Mouse (Mus musculus) midbrain, embryonic 15.5 days (tissue): ENCODE results near the gene Macc1. TPM values are rescaled to one million over a fixed set of nuclear protein-coding genes. Genes with fewer than 3 reads are reported as not detected.

Experiments used
- ATAC-seq: fragments of 200-750 bp; cut with Nextera tagmentation; replicated peaks from 2 replicates; pipeline ENCODE4 v1.8.0; 2017; ENCODE audit warnings: moderate TSS enrichment
- H3K27ac ChIP-seq: fragments of 300-500 bp; sonication (generic); 2 replicates; pipeline ENCODE4 v1.5.1; 2015; ENCODE audit warnings: mild to moderate bottlenecking, inconsistent platforms
- H3K27me3 ChIP-seq: fragments of 300-500 bp; sonication (generic); replicated peaks from 2 replicates; pipeline ENCODE4 v1.6.1; 2015; ENCODE audit warnings: inconsistent platforms
- H3K36me3 ChIP-seq: fragments of 300-500 bp; sonication (generic); replicated peaks from 2 replicates; pipeline ENCODE4 v1.6.1; 2015; ENCODE audit warnings: inconsistent platforms
- H3K4me1 ChIP-seq: fragments of 300-500 bp; sonication (generic); 2 replicates; pipeline ENCODE4 v1.6.1; 2015; ENCODE audit warnings: inconsistent platforms
- H3K4me2 ChIP-seq: fragments of 300-500 bp; sonication (generic); 2 replicates; pipeline ENCODE4 v1.6.1; 2015; ENCODE audit warnings: inconsistent platforms, mild to moderate bottlenecking, moderate library complexity
- H3K4me3 ChIP-seq: fragments of 300-500 bp; sonication (generic); 2 replicates; pipeline ENCODE4 v1.5.1; 2015; ENCODE audit warnings: mild to moderate bottlenecking, inconsistent platforms
- H3K9ac ChIP-seq: fragments of 300-500 bp; sonication (generic); 2 replicates; pipeline ENCODE4 v1.6.1; 2015; ENCODE audit warnings: mild to moderate bottlenecking, inconsistent platforms
- H3K9me3 ChIP-seq: fragments of 300-500 bp; sonication (generic); 2 replicates; pipeline ENCODE4 v1.6.1; 2016; ENCODE audit warnings: inconsistent platforms
- WGBS: fragments of 180-500 bp; shearing (Covaris S2); methylation state at CpG from one replicate; pipeline ENCODE4 v1.1.7; 2015; ENCODE audit warnings: mixed read lengths; 5-methylcytosine and 5-hydroxymethylcytosine counted together
- polyA plus RNA-seq: library from polyadenylated mRNA; unstranded; fragments of >200 nt; fragmentation: Nextera tagmentation; extraction: Ambion mirVana; gene quantifications from 2 replicates; pipeline ENCODE4 v1.2.1, GENCODE M21; 2015

The Macc1 gene
- polyA plus RNA-seq: 0.04 TPM in 1 of 2 replicates, not detected in the other

- H3K4me1 ChIP-seq: no peaks in the 10 kb centered on the region
- no peak for ATAC-seq
- no peaks in the 10 kb centered on the region for H3K9me3 ChIP-seq
- H3K4me2 ChIP-seq: no peak within 1 kb of the TSS
- no peaks in the 10 kb centered on the region for H3K36me3 ChIP-seq
- no peak within 1 kb of the TSS for H3K9ac ChIP-seq
- no peak within 1 kb of the TSS for H3K4me3 ChIP-seq
- no peaks in the 10 kb centered on the region for H3K27me3 ChIP-seq
- H3K27ac ChIP-seq: no peak within 1 kb of the TSS
Observed at GRCm38 (mm10) chr12:119313970-119314369, at the start of gene Macc1. TSS of gene Macc1 (plus strand) at chr12:119314270.

- no peaks in the 10 kb centered on the region for H3K9me3 ChIP-seq
- no peaks in the 10 kb centered on the region for H3K4me1 ChIP-seq
- H3K4me3 ChIP-seq: no peak overlapping the region
- no peak for ATAC-seq
- no peak overlapping the region for H3K4me2 ChIP-seq
- no peaks in the 10 kb centered on the region for H3K36me3 ChIP-seq
- no peak overlapping the region for H3K9ac ChIP-seq
- WGBS: 94% methylated on average over 3 of the region's 3 CpGs
- no peak overlapping the region for H3K27ac ChIP-seq
- H3K27me3 ChIP-seq: no peaks in the 10 kb centered on the region
Observed at GRCm38 (mm10) chr12:119264506-119264905, 49.6 kb upstream of the Macc1 start.

GRCm38 (mm10) chr12:119268723-119269122, 45.3 kb upstream of the Macc1 start:
- no peak overlapping the region for H3K27ac ChIP-seq
- 82% methylated on average over 1 of the region's 1 CpGs for WGBS
- no peak overlapping the region for H3K4me3 ChIP-seq
- no peaks in the 10 kb centered on the region for H3K4me1 ChIP-seq
- no peaks in the 10 kb centered on the region for H3K27me3 ChIP-seq
- H3K9me3 ChIP-seq: no peaks in the 10 kb centered on the region
- H3K4me2 ChIP-seq: no peak overlapping the region
- no peak for ATAC-seq
- no peak overlapping the region for H3K9ac ChIP-seq
- no peaks in the 10 kb centered on the region for H3K36me3 ChIP-seq

GRCm38 (mm10) chr12:119270036-119270435, 44.0 kb upstream of the Macc1 start:
- no peaks in the 10 kb centered on the region for H3K4me1 ChIP-seq
- 89% methylated on average over 2 of the region's 2 CpGs for WGBS
- no peak overlapping the region for H3K9ac ChIP-seq
- H3K9me3 ChIP-seq: no peaks in the 10 kb centered on the region
- no peak overlapping the region for H3K27ac ChIP-seq
- no peak overlapping the region for H3K4me3 ChIP-seq
- no peak overlapping the region for H3K4me2 ChIP-seq
- no peaks in the 10 kb centered on the region for H3K27me3 ChIP-seq
- no peak for ATAC-seq
- no peaks in the 10 kb centered on the region for H3K36me3 ChIP-seq

- ATAC-seq: no peak
- no peak overlapping the region for H3K9ac ChIP-seq
- 93% methylated on average over 1 of the region's 1 CpGs for WGBS
Observed at GRCm38 (mm10) chr12:119271964-119272363, 42.1 kb upstream of the Macc1 start.

GRCm38 (mm10) chr12:119273605-119274004, 40.5 kb upstream of the Macc1 start:
- 8% methylated on average over 1 of the region's 1 CpGs for WGBS
- Histone ChIP-seq H3K27me3 (no peaks in the 10 kb centered on the region), H3K4me1 (no peaks in the 10 kb centered on the region), H3K4me3 (no peak overlapping the region), H3K36me3 (no peaks in the 10 kb centered on the region), H3K9me3 (no peaks in the 10 kb centered on the region), H3K4me2 (no peak overlapping the region), H3K27ac (no peak overlapping the region), H3K9ac (no peak overlapping the region)
- no peak for ATAC-seq

More at GRCm38 (mm10) chr12:119271964-119272363, 42.1 kb upstream of the Macc1 start:
- Histone ChIP-seq H3K4me1 (no peaks in the 10 kb centered on the region), H3K27ac (no peak overlapping the region), H3K4me3 (no peak overlapping the region), H3K4me2 (no peak overlapping the region), H3K27me3 (no peaks in the 10 kb centered on the region), H3K36me3 (no peaks in the 10 kb centered on the region), H3K9me3 (no peaks in the 10 kb centered on the region)

- Histone ChIP-seq H3K4me2 (no peak overlapping the region), H3K36me3 (no peaks in the 10 kb centered on the region), H3K27me3 (no peaks in the 10 kb centered on the region), H3K27ac (no peak overlapping the region), H3K4me3 (no peak overlapping the region), H3K9me3 (no peaks in the 10 kb centered on the region), H3K9ac (no peak overlapping the region), H3K4me1 (no peaks in the 10 kb centered on the region)
- 49% methylated on average over 1 of the region's 1 CpGs for WGBS
- no peak for ATAC-seq
Observed at GRCm38 (mm10) chr12:119276282-119276681, 37.8 kb upstream of the Macc1 start.

GRCm38 (mm10) chr12:119291618-119292017, 22.5 kb upstream of the Macc1 start:
- Histone ChIP-seq H3K9me3 (no peaks in the 10 kb centered on the region), H3K27me3 (no peaks in the 10 kb centered on the region), H3K27ac (no peak overlapping the region), H3K4me3 (no peak overlapping the region), H3K36me3 (no peaks in the 10 kb centered on the region), H3K9ac (no peak overlapping the region), H3K4me2 (no peak overlapping the region), H3K4me1 (no peaks in the 10 kb centered on the region)
- 98% methylated on average over 6 of the region's 6 CpGs for WGBS
- ATAC-seq: no peak

- H3K4me3 ChIP-seq: no peak overlapping the region
- no peaks in the 10 kb centered on the region for H3K36me3 ChIP-seq
- H3K4me1 ChIP-seq: no peaks in the 10 kb centered on the region
- no peaks in the 10 kb centered on the region for H3K27me3 ChIP-seq
- H3K9me3 ChIP-seq: no peaks in the 10 kb centered on the region
- H3K27ac ChIP-seq: no peak overlapping the region
- no peak overlapping the region for H3K4me2 ChIP-seq
- ATAC-seq: no peak
- H3K9ac ChIP-seq: no peak overlapping the region
Observed at GRCm38 (mm10) chr12:119303618-119304017, 10.5 kb upstream of the Macc1 start.

- ATAC-seq: no peak
- Histone ChIP-seq H3K9ac (no peak overlapping the region), H3K4me1 (no peaks in the 10 kb centered on the region), H3K9me3 (no peaks in the 10 kb centered on the region), H3K27me3 (no peaks in the 10 kb centered on the region), H3K4me3 (no peak overlapping the region), H3K36me3 (no peaks in the 10 kb centered on the region), H3K4me2 (no peak overlapping the region), H3K27ac (no peak overlapping the region)
- WGBS: 74% methylated on average over 3 of the region's 3 CpGs
Observed at GRCm38 (mm10) chr12:119313014-119313763, 881 bp upstream of the Macc1 start.

- WGBS: 92% methylated on average over 1 of the region's 1 CpGs
- Histone ChIP-seq H3K36me3 (no peaks in the 10 kb centered on the region), H3K4me1 (no peaks in the 10 kb centered on the region), H3K4me3 (no peak overlapping the region), H3K9ac (no peak overlapping the region), H3K27me3 (no peaks in the 10 kb centered on the region), H3K9me3 (no peaks in the 10 kb centered on the region), H3K4me2 (no peak overlapping the region), H3K27ac (no peak overlapping the region)
- ATAC-seq: no peak
Observed at GRCm38 (mm10) chr12:119318799-119319198, 4.7 kb downstream of the Macc1 start.

GRCm38 (mm10) chr12:119325400-119325799, 11.3 kb downstream of the Macc1 start:
- Histone ChIP-seq H3K4me3 (no peak overlapping the region), H3K9me3 (no peaks in the 10 kb centered on the region), H3K27ac (no peak overlapping the region), H3K4me2 (no peak overlapping the region), H3K36me3 (no peaks in the 10 kb centered on the region), H3K27me3 (no peaks in the 10 kb centered on the region), H3K4me1 (no peaks in the 10 kb centered on the region), H3K9ac (no peak overlapping the region)
- no peak for ATAC-seq

GRCm38 (mm10) chr12:119330644-119331043, 16.6 kb downstream of the Macc1 start:
- Histone ChIP-seq H3K4me3 (no peak overlapping the region), H3K4me1 (0 out of 2 replicates have a peak, but pooled peaks cover 6% of the 10 kb centered on the region), H3K27me3 (no peaks in the 10 kb centered on the region), H3K36me3 (no peaks in the 10 kb centered on the region), H3K4me2 (no peak overlapping the region), H3K27ac (no peak overlapping the region), H3K9ac (no peak overlapping the region), H3K9me3 (no peaks in the 10 kb centered on the region)
- ATAC-seq: no peak
- 91% methylated on average over 4 of the region's 4 CpGs for WGBS
